Mouse (Mus musculus) gastrocnemius, postnatal 36 days (tissue): ENCODE data around the gene Hist1h2ai. TPM values are rescaled to one million over a fixed set of nuclear protein-coding genes. Genes with fewer than 3 reads are reported as not detected.
"Not testable (repeated sequence)": the region's sequence is repeated elsewhere in the genome, so short reads cannot be mapped to it uniquely, and the experiment has no call there.

ENCODE experiments used
- DNase-seq, 2 experiments: peaks; one replicate each; pipeline ENCODE4 v3.0.0; 2022
- intact Hi-C: fragments of 180-260 bp; cut with DNase I; formaldehyde crosslinking; loops from one replicate; pipeline ENCODE4 v1.15.1; 2025
- total RNA-seq, 2 experiments: library from RNA; stranded (reverse); gene quantifications; 2 replicates each; pipeline ENCODE4 v1.2.3; 2021

The Hist1h2ai gene
- total RNA-seq, 2 experiments from 2014 or later, result 3.3 to 8.8 TPM

- DNase-seq, result no peak
- intact Hi-C loops, result no loop called here
Measured at GRCm38 (mm10) chr13:21722993-21723836, 7.0 kb downstream of the Hist1h2ai start.

- intact Hi-C loops, result no loop called here
- DNase-seq, result no peak
Measured at GRCm38 (mm10) chr13:21727948-21728572, 11.8 kb downstream of the Hist1h2ai start.

GRCm38 (mm10) chr13:21729544-21729943, 13.3 kb downstream of the Hist1h2ai start:
- intact Hi-C loops, result no loop called here
- no peak for DNase-seq

GRCm38 (mm10) chr13:21733466-21733865, 17.2 kb downstream of the Hist1h2ai start:
- DNase-seq, result no peak
- intact Hi-C loops, result loop anchor here (5.0 to 10.0 kb wide), 2 partner anchors 44 to 1951 kb away; partner anchors contain the start of genes Hist1h2ac and Hist1h2bc

GRCm38 (mm10) chr13:21734010-21734905, 18.0 kb downstream of the Hist1h2ai start:
- intact Hi-C loops, result loop anchor here (2.0 to 10.0 kb wide), 3 partner anchors 17 to 1951 kb away; partner anchors contain the start of genes Hist1h2ac, Hist1h2bc and Hist1h4k
- DNase-seq, result peak; percentile 48 to 51

- intact Hi-C loops, result loop anchor here (2.0 to 10.0 kb wide), 3 partner anchors 16 to 1950 kb away; partner anchors contain the start of genes Hist1h2ac, Hist1h2bc and Hist1h4k
- DNase-seq, result peak in 1 of 2 experiments; percentile 39
Measured at GRCm38 (mm10) chr13:21734906-21735767, 18.9 kb downstream of the Hist1h2ai start, which contains the start of gene Hist1h4j. Gene Hist1h4j (plus strand): TSS chr13:21735064.

- intact Hi-C loops, result no loop called here
Measured at GRCm38 (mm10) chr13:21745006-21745405, 28.8 kb downstream of the Hist1h2ai start.

GRCm38 (mm10) chr13:21749387-21750158, 33.4 kb downstream of the Hist1h2ai start:
- intact Hi-C loops, result loop anchor here (2.0 kb wide), 1 partner anchor 15 kb away; the partner anchor contains the start of gene Hist1h4j
- no peak for DNase-seq

More at GRCm38 (mm10) chr13:21745006-21745405, 28.8 kb downstream of the Hist1h2ai start:
- no peak for DNase-seq

- intact Hi-C loops, result loop anchor here (2.0 kb wide), 1 partner anchor 16 kb away; the partner anchor contains the start of gene Hist1h4j
- peak; percentile 68 for DNase-seq
Measured at GRCm38 (mm10) chr13:21750159-21751017, 34.2 kb downstream of the Hist1h2ai start, which contains the start of gene Hist1h4k. Gene Hist1h4k (minus strand): TSS chr13:21750505.

GRCm38 (mm10) chr13:21751417-21751816, 35.2 kb downstream of the Hist1h2ai start:
- intact Hi-C loops, result loop anchor here (2.0 kb wide), 1 partner anchor 17 kb away; the partner anchor contains the start of gene Hist1h4j
- no peak for DNase-seq

GRCm38 (mm10) chr13:21751827-21752226, 35.6 kb downstream of the Hist1h2ai start:
- intact Hi-C loops, result loop anchor here (2.0 kb wide), 1 partner anchor 17 kb away; the partner anchor contains the start of gene Hist1h4j
- no peak for DNase-seq

- DNase-seq, result no peak
- intact Hi-C loops, result no loop called here
Measured at GRCm38 (mm10) chr13:21752356-21752755, 36.1 kb downstream of the Hist1h2ai start.

GRCm38 (mm10) chr13:21753051-21753523, 36.9 kb downstream of the Hist1h2ai start:
- intact Hi-C loops, result no loop called here
- DNase-seq, result no peak

- peak in 1 of 2 experiments; percentile 30 for DNase-seq
- intact Hi-C loops, result not testable (repeated sequence)
Measured at GRCm38 (mm10) chr13:21753524-21754285, 37.5 kb downstream of the Hist1h2ai start, which contains the start of the genes Hist1h2ak and Hist1h2bn. Gene Hist1h2ak (minus strand): TSS chr13:21753827. Gene Hist1h2bn (plus strand): TSS chr13:21754123.

GRCm38 (mm10) chr13:21754294-21755001, 38.2 kb downstream of the Hist1h2ai start:
- DNase-seq, intact Hi-C loops: not testable (repeated sequence)
